ENCODE assay signal across 8 mouse cellular contexts in genomic region chr10:128036746-128037425, GRCm38 (mm10). TPM values are rescaled to one million over a fixed set of nuclear protein-coding genes. Genes with fewer than 3 reads are reported as not detected.
DNase-seq lines count a peak whose midpoint lies in the region; ATAC-seq and TF ChIP-seq lines count a peak whose summit lies in the region.

No protein-coding gene starts in this region.

- H3K9ac ChIP-seq in heart, adult 2 months (ENCODE audit: low read depth, low read length), result peak overlapping the region; percentile 31; the same call in 1 of the 2 replicates
- peak overlapping the region; percentile 97 for H3K9ac ChIP-seq in neural tube, embryonic 13.5 days

- no peak for TF ChIP-seq CTCF in C2C12 (IDR thresholded peaks at IDR 0.05; ENCODE audit: control insufficient read depth, insufficient read depth, insufficient read length)
- no peak for TF ChIP-seq CTCF in heart, adult 2 months (IDR thresholded peaks at IDR 0.05)
- TF ChIP-seq CTCF in kidney, adult 2 months (conservative IDR thresholded peaks at IDR 0.05; ENCODE audit: insufficient read depth, insufficient read length, low read depth, low read length), result no peak

- H3ac ChIP-seq in C2C12 (ENCODE audit: control insufficient read depth, insufficient read length, low read depth), result peak overlapping the region; percentile 100

- H3K27me3 ChIP-seq in C2C12 (ENCODE audit: control insufficient read depth, insufficient read depth, insufficient read length), result no peaks in the 10 kb centered on the region
- H3K27me3 ChIP-seq in heart, adult 2 months (ENCODE audit: control insufficient read depth, insufficient read depth, low read length), result no peaks in the 10 kb centered on the region
- H3K27me3 ChIP-seq in kidney, adult 2 months (replicated peaks; ENCODE audit: control insufficient read depth, insufficient read depth, low read length), result no peaks in the 10 kb centered on the region
- no peaks in the 10 kb centered on the region for H3K27me3 ChIP-seq in neural tube, embryonic 13.5 days

- TF ChIP-seq POLR2A in heart, adult 2 months (IDR thresholded peaks at IDR 0.05; ENCODE audit: insufficient read depth, low read depth, low read length), result peak; percentile 66; the same call in 1 of the 2 replicates
- no peak for TF ChIP-seq POLR2A in kidney, adult 2 months (IDR thresholded peaks at IDR 0.05; ENCODE audit: low read depth, low read length)

- peak; percentile 69 for DNase-seq in MEL-GATA-1-ER (ENCODE audit: extremely low read depth, low read depth)
- DNase-seq in embryo, embryonic 11 days, result peak; percentile 43
- peak; percentile 61 to 75 for DNase-seq in heart, adult 2 months
- peak; percentile 70 for DNase-seq in kidney, adult 2 months
- peak; percentile 60 to 75 for DNase-seq in lung, adult 18-20 months
- DNase-seq in right cerebral cortex, postnatal 4 days, result no peak

- peak overlapping the region; percentile 94 for H3K4me2 ChIP-seq in neural tube, embryonic 13.5 days

- peaks cover 64% of the 10 kb centered on the region for H3K79me3 ChIP-seq in C2C12 (ENCODE audit: low read depth)

- WGBS in heart, adult 2 months, result 3% methylated on average over 10 of the region's 10 CpGs
- WGBS in kidney, adult 2 months, result 3% methylated on average over 10 of the region's 10 CpGs
- 3% methylated on average over 10 of the region's 10 CpGs for WGBS in neural tube, embryonic 13.5 days

- H3K79me2 ChIP-seq in C2C12 (ENCODE audit: control insufficient read depth, insufficient read depth), result peaks cover 66% of the 10 kb centered on the region
- H3K79me2 ChIP-seq in heart, adult 2 months (replicated peaks; ENCODE audit: control insufficient read depth, insufficient read depth, low read length), result peaks cover 12% of the 10 kb centered on the region

- no peak for ATAC-seq in neural tube, embryonic 13.5 days (ENCODE audit: low read depth)

- intact Hi-C loops in heart, adult 2 months (cut with DNase I), result loop anchor here (1.0 kb wide), 1 partner anchor 46 kb away; the partner anchor contains the start of gene Atp5b

- peaks cover 60% of the 10 kb centered on the region for H3K36me3 ChIP-seq in C2C12 (ENCODE audit: control insufficient read depth, insufficient read depth)
- peaks cover 32% of the 10 kb centered on the region for H3K36me3 ChIP-seq in heart, adult 2 months (ENCODE audit: control insufficient read depth, insufficient read depth, low read length)
- H3K36me3 ChIP-seq in kidney, adult 2 months (ENCODE audit: control insufficient read depth, insufficient read depth, low read length), result no peaks in the 10 kb centered on the region
- peaks cover 36% of the 10 kb centered on the region for H3K36me3 ChIP-seq in neural tube, embryonic 13.5 days

- no peaks in the 10 kb centered on the region for H3K9me3 ChIP-seq in neural tube, embryonic 13.5 days

- H3K4me3 ChIP-seq in C2C12 (ENCODE audit: insufficient read depth, poor library complexity, severe bottlenecking), result peak overlapping the region; percentile 96
- H3K4me3 ChIP-seq in heart, adult 2 months, result peak overlapping the region; percentile 94
- peak overlapping the region; percentile 96 for H3K4me3 ChIP-seq in kidney, adult 2 months (ENCODE audit: insufficient read depth, low read depth, low read length)
- peak overlapping the region; percentile 92 for H3K4me3 ChIP-seq in neural tube, embryonic 13.5 days

- H3K4me1 ChIP-seq in heart, adult 2 months (ENCODE audit: control insufficient read depth, insufficient read depth, low read length), result peaks cover 13% of the 10 kb centered on the region
- peaks cover 23% of the 10 kb centered on the region; the same call in 1 of the 2 replicates for H3K4me1 ChIP-seq in kidney, adult 2 months (ENCODE audit: control insufficient read depth, insufficient read depth, low read length)
- H3K4me1 ChIP-seq in neural tube, embryonic 13.5 days (replicated peaks), result peaks cover 48% of the 10 kb centered on the region

- H3K27ac ChIP-seq in heart, adult 2 months, result peak overlapping the region; percentile 98
- peak overlapping the region; percentile 97 for H3K27ac ChIP-seq in kidney, adult 2 months (ENCODE audit: insufficient read depth, low read depth, low read length)
- H3K27ac ChIP-seq in neural tube, embryonic 13.5 days (replicated peaks), result peak overlapping the region; percentile 93

- 0 out of 2 replicates have a peak, but pooled peaks have one; percentile 13 for TF ChIP-seq EP300 in heart, adult 2 months (IDR thresholded peaks at IDR 0.05; ENCODE audit: insufficient read depth, low read depth, low read length)

TF ChIP-seq in C2C12, 6 proteins besides CTCF, POLR2A, EP300 and RAD21:
- peak; percentile 53 for TF ChIP-seq USF1 (IDR thresholded peaks at IDR 0.05; ENCODE audit: low read depth)
- TF ChIP-seq MAX (IDR thresholded peaks at IDR 0.05), result peak; percentile 38
- TF ChIP-seq MYOD1 (IDR thresholded peaks at IDR 0.05; ENCODE audit: control insufficient read depth, insufficient read length, low read depth), result no peak

RNA-seq across cellular contexts. Expression of gene Naca, which starts 1.5 kb away (rescaled TPM):
- polyA plus RNA-seq in C2C12 (2012; fragmentation: generic; extraction: Trizol), result 936 TPM
- 100 to 1,000 TPM; 436 to 544 TPM for total RNA-seq in heart, adult 2 months (2021)
- 204 and 212 TPM in 2 replicates for polyA plus RNA-seq in heart, adult 2 months (2012; rRNA removed)
- 195 and 258 TPM in 2 replicates for polyA plus RNA-seq in kidney, adult 2 months (2012; rRNA removed)
- 612 and 618 TPM in 2 replicates for polyA plus RNA-seq in neural tube, embryonic 13.5 days (2015; fragmentation: Nextera tagmentation; extraction: Ambion mirVana)

RNA-seq across cellular contexts. Expression of gene Ptges3, which starts 21.9 kb away (rescaled TPM):
- polyA plus RNA-seq in C2C12 (2012; fragmentation: generic; extraction: Trizol), result 133 TPM
- total RNA-seq in heart, adult 2 months (2021), result 10 to 100 TPM; 96.0 to 97.3 TPM
- polyA plus RNA-seq in heart, adult 2 months (2012; rRNA removed), result 16.3 and 19.2 TPM in 2 replicates
- polyA plus RNA-seq in kidney, adult 2 months (2012; rRNA removed), result 28.2 and 32.5 TPM in 2 replicates
- 448 and 456 TPM in 2 replicates for polyA plus RNA-seq in neural tube, embryonic 13.5 days (2015; fragmentation: Nextera tagmentation; extraction: Ambion mirVana)

RNA-seq across cellular contexts. Expression of gene Prim1, which starts 21.9 kb away (rescaled TPM):
- 27.8 TPM for polyA plus RNA-seq in C2C12 (2012; fragmentation: generic; extraction: Trizol)
- 1 to 10 TPM; 1.7 TPM for total RNA-seq in heart, adult 2 months (2021)
- polyA plus RNA-seq in heart, adult 2 months (2012; rRNA removed), result 1.2 and 2.0 TPM in 2 replicates
- 3.4 and 3.6 TPM in 2 replicates for polyA plus RNA-seq in kidney, adult 2 months (2012; rRNA removed)
- 32.1 and 35.9 TPM in 2 replicates for polyA plus RNA-seq in neural tube, embryonic 13.5 days (2015; fragmentation: Nextera tagmentation; extraction: Ambion mirVana)

RNA-seq across cellular contexts. Expression of gene Hsd17b6, which starts 29.5 kb away (rescaled TPM):
- polyA plus RNA-seq in C2C12 (2012; fragmentation: generic; extraction: Trizol), result not detected
- not detected for total RNA-seq in heart, adult 2 months (2021)
- polyA plus RNA-seq in heart, adult 2 months (2012; rRNA removed), result not detected in 2 replicates
- polyA plus RNA-seq in kidney, adult 2 months (2012; rRNA removed), result not detected in 2 replicates
- polyA plus RNA-seq in neural tube, embryonic 13.5 days (2015; fragmentation: Nextera tagmentation; extraction: Ambion mirVana), result not detected in 2 replicates

RNA-seq across cellular contexts. Expression of gene Atp5b, which starts 46.2 kb away (rescaled TPM):
- 3,917 TPM for polyA plus RNA-seq in C2C12 (2012; fragmentation: generic; extraction: Trizol)
- total RNA-seq in heart, adult 2 months (2021), result 1,000 to 10,000 TPM; 7,689 to 9,158 TPM
- polyA plus RNA-seq in heart, adult 2 months (2012; rRNA removed), result 8,017 and 9,446 TPM in 2 replicates
- 4,550 and 7,521 TPM in 2 replicates for polyA plus RNA-seq in kidney, adult 2 months (2012; rRNA removed)
- 2,119 and 2,171 TPM in 2 replicates for polyA plus RNA-seq in neural tube, embryonic 13.5 days (2015; fragmentation: Nextera tagmentation; extraction: Ambion mirVana)
